Mouse (Mus musculus): ENCODE results near the gene Taf4. TPM values are rescaled to one million over a fixed set of nuclear protein-coding genes. Genes with fewer than 3 reads are reported as not detected.

Taf4 gene
- polyA plus RNA-seq, 1 experiment from 2014 or later: 14.0 TPM

GRCm38 (mm10) chr2:179877551-179878215, 98.8 kb downstream of the Taf4 start:
- Histone ChIP-seq H3K79me2 (ENCODE audit: inconsistent target) (no peaks in the 10 kb centered on the region), H3K4me3 (ENCODE audit: inconsistent target) (no peak overlapping the region), H3K27ac (no peak overlapping the region), H3K36me3 (ENCODE audit: inconsistent target) (no peaks in the 10 kb centered on the region)
- WGBS (ENCODE audit: missing documents): 78% methylated on average over 9 of the region's 9 CpGs

- H3K4me3 ChIP-seq (ENCODE audit: inconsistent target): no peak overlapping the region
- H3K36me3 ChIP-seq (ENCODE audit: inconsistent target): no peaks in the 10 kb centered on the region
- no peaks in the 10 kb centered on the region for H3K79me2 ChIP-seq (ENCODE audit: inconsistent target)
- no peak overlapping the region for H3K27ac ChIP-seq
- WGBS (ENCODE audit: missing documents): 0% methylated on average over 3 of the region's 3 CpGs
Observed at GRCm38 (mm10) chr2:179875147-179875546, 101.3 kb downstream of the Taf4 start.

GRCm38 (mm10) chr2:179873315-179873714, 103.1 kb downstream of the Taf4 start:
- WGBS (ENCODE audit: missing documents): 51% methylated on average over 5 of the region's 5 CpGs
- Histone ChIP-seq H3K27ac (no peak overlapping the region), H3K79me2 (ENCODE audit: inconsistent target) (no peaks in the 10 kb centered on the region), H3K36me3 (ENCODE audit: inconsistent target) (no peaks in the 10 kb centered on the region), H3K4me3 (ENCODE audit: inconsistent target) (no peak overlapping the region)

- H3K27ac ChIP-seq: no peak overlapping the region
- 51% methylated on average over 5 of the region's 5 CpGs for WGBS (ENCODE audit: missing documents)
- no peak overlapping the region for H3K4me3 ChIP-seq (ENCODE audit: inconsistent target)
- no peaks in the 10 kb centered on the region for H3K79me2 ChIP-seq (ENCODE audit: inconsistent target)
- H3K36me3 ChIP-seq (ENCODE audit: inconsistent target): no peaks in the 10 kb centered on the region
Observed at GRCm38 (mm10) chr2:179872724-179873123, 103.7 kb downstream of the Taf4 start.

- 44% methylated on average over 2 of the region's 2 CpGs for WGBS (ENCODE audit: missing documents)
- Histone ChIP-seq H3K4me3 (ENCODE audit: inconsistent target) (no peak overlapping the region), H3K27ac (no peak overlapping the region), H3K79me2 (ENCODE audit: inconsistent target) (no peaks in the 10 kb centered on the region), H3K36me3 (ENCODE audit: inconsistent target) (no peaks in the 10 kb centered on the region)
Observed at GRCm38 (mm10) chr2:179869871-179870270, 106.6 kb downstream of the Taf4 start.

GRCm38 (mm10) chr2:179867669-179868068, 108.8 kb downstream of the Taf4 start:
- Histone ChIP-seq H3K79me2 (ENCODE audit: inconsistent target) (no peaks in the 10 kb centered on the region), H3K36me3 (ENCODE audit: inconsistent target) (no peaks in the 10 kb centered on the region), H3K27ac (no peak overlapping the region), H3K4me3 (ENCODE audit: inconsistent target) (no peak overlapping the region)
- WGBS (ENCODE audit: missing documents): 68% methylated on average over 3 of the region's 3 CpGs

GRCm38 (mm10) chr2:179865097-179865496, 111.3 kb downstream of the Taf4 start:
- Histone ChIP-seq H3K36me3 (ENCODE audit: inconsistent target) (no peaks in the 10 kb centered on the region), H3K4me3 (ENCODE audit: inconsistent target) (no peak overlapping the region), H3K27ac (no peak overlapping the region), H3K79me2 (ENCODE audit: inconsistent target) (no peaks in the 10 kb centered on the region)
- WGBS (ENCODE audit: missing documents): 81% methylated on average over 5 of the region's 5 CpGs

GRCm38 (mm10) chr2:179863266-179863665, 113.2 kb downstream of the Taf4 start:
- no peak overlapping the region for H3K4me3 ChIP-seq (ENCODE audit: inconsistent target)
- no peak overlapping the region for H3K27ac ChIP-seq
- WGBS (ENCODE audit: missing documents): 82% methylated on average over 3 of the region's 3 CpGs
- H3K36me3 ChIP-seq (ENCODE audit: inconsistent target): no peaks in the 10 kb centered on the region
- H3K79me2 ChIP-seq (ENCODE audit: inconsistent target): no peaks in the 10 kb centered on the region

- 84% methylated on average over 3 of the region's 3 CpGs for WGBS (ENCODE audit: missing documents)
- H3K27ac ChIP-seq: no peak overlapping the region
- H3K36me3 ChIP-seq (ENCODE audit: inconsistent target): no peaks in the 10 kb centered on the region
- H3K4me3 ChIP-seq (ENCODE audit: inconsistent target): no peak overlapping the region
- H3K79me2 ChIP-seq (ENCODE audit: inconsistent target): no peaks in the 10 kb centered on the region
Observed at GRCm38 (mm10) chr2:179862676-179863075, 113.8 kb downstream of the Taf4 start.

Other genes with a start within 250 kb of the Taf4 start
- 13.6 to 45.7 TPM (median 15.5 TPM) in 3 replicates for gene Lsm14b, start 48.3 kb upstream of the Taf4 start, polyA plus RNA-seq (2018)
- 143 to 206 TPM (median 153 TPM) in 3 replicates for gene Psma7, start 65.8 kb upstream of the Taf4 start, polyA plus RNA-seq (2018)
- gene Ss18l1, start 65.9 kb upstream of the Taf4 start, polyA plus RNA-seq (2018): 2.0 to 3.1 TPM (median 2.5 TPM) in 3 replicates
- 3.7 to 10.9 TPM (median 9.9 TPM) in 3 replicates for gene Mtg2, start 93.9 kb upstream of the Taf4 start, polyA plus RNA-seq (2018)
- gene Hrh3, start 127.8 kb upstream of the Taf4 start, polyA plus RNA-seq (2018): not detected in 3 replicates
- 18.2 to 41.4 TPM (median 20.2 TPM) in 3 replicates for gene Osbpl2, start 142.7 kb upstream of the Taf4 start, polyA plus RNA-seq (2018)
- gene Adrm1, start 194.8 kb upstream of the Taf4 start, polyA plus RNA-seq (2018): 52.2 to 95.7 TPM (median 55.8 TPM) in 3 replicates
- gene Lama5, start 249.2 kb upstream of the Taf4 start, polyA plus RNA-seq (2018): not detected in 3 replicates

All from macrophage (primary cell).